Mouse (Mus musculus) CD8-positive naive resting alpha-beta T cell, adult 2 months (primary cell): ENCODE results near the gene Stat4.

ENCODE experiments used
- DNase-seq, 2 experiments: peaks; one replicate each; pipeline ENCODE4 v3.0.0; 2022; ENCODE audit warnings: low read depth in 2 of 2, low spot score in 2 of 2

Stat4 gene

DNA sequence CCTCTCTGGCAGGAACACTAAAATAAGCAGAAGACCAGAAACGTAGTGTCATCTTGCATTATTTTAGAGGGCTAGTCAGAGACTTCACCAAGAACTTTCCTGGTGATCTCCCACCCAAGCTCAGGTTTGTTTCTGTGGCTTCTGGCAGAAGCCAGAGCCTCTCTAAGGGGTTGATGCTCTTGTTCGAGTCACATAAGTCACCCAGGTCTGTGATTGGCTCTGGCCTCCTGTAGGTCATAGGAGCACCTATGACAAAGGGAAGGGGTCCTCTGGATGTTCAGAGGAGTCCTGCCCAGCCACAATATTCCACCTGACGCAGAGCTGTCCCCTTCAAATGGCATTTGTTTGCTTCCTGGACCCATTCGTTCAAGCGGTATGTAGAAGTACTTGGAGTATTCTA, at the start of gene Stat4:
TSS of gene Stat4 (plus strand) at position 301 of the 400 bp plus-strand sequence.
- DNase-seq: no peak

GRCm38 (mm10) chr1:51938357-51938756, 48.6 kb upstream of the Stat4 start:
- no peak for DNase-seq

DNA sequence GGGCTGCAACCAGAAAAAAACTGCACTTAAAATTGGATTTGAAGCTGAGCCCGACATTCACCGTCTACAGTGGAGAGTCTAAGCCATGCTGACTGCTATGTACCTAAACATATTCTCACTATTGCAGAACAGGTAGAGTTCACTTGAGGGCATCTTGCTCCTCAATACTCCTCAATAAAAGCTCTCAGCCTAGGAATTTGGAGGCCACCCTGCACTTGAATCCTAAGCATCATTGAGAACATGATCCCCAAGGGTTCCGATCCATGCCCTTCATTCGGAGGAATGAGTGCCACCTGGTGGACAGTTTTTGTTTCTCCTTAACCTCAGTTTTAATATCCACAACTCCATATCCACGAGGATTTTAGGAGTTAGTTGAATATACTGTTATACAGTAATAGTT, 42.2 kb upstream of the Stat4 start:
- peak in 1 of 2 experiments; percentile 18 for DNase-seq

GRCm38 (mm10) chr1:51947116-51947515, 39.8 kb upstream of the Stat4 start:
- no peak for DNase-seq

DNA sequence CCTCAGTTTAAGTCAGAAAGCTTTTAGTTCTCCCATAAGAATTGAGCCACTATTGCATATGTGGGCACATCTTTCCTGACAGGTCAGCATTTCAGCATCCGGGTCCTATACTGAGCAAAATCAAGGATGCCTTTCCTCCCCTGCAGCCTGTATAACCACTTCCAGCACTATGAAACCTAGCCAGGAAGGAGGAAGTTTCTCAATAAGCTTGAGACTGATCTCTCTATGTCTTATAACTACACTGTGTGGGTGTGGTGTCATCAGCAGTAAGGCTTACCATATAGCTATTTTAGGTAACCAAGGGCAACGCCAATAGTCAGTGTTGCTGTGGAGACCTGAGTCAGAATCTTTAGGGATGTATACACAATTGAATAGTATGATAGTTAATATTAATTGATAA, 22.3 kb upstream of the Stat4 start:
- no peak for DNase-seq

- no peak for DNase-seq
These were observed 18.0 kb upstream of the Stat4 start for GRCm38 (mm10) chr1:51968994-51969393.

GRCm38 (mm10) chr1:51970182-51970581, 16.8 kb upstream of the Stat4 start:
- no peak for DNase-seq

- DNase-seq: no peak
These were observed 11.4 kb upstream of the Stat4 start for GRCm38 (mm10) chr1:51975589-51975988.

- DNase-seq: no peak
These were observed 7.9 kb upstream of the Stat4 start for GRCm38 (mm10) chr1:51979048-51979447.

DNA sequence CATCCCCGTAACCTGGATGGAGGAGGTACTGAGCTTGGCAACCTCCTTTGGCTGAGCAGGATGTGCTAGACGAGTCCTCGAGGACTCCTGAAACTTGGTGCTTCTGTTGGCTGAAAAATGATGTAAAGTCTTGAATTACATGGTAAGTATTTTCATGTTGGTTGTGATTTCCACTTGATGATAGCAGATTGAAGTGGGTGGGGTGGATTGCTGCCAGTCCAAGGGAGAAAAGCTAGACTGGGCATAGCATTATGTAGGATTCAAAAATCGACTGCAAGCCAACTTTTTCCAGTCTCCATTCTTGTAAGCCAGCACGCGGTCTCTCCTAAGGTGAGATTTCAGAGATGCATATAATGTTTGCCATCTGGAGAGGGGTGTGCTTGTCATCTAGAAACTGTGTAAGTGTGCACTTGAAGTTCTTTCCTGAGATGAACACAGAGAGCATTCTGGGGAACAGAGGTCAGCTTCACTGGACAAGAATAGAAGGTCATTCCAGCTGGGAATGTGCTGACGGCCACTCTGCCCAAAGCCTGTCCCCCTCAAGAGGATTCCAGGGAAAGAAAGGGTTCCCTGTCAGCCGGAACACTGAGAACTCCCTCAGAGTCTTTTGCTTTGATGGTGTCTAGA, 5.1 kb downstream of the Stat4 start:
- DNase-seq: no peak

DNA sequence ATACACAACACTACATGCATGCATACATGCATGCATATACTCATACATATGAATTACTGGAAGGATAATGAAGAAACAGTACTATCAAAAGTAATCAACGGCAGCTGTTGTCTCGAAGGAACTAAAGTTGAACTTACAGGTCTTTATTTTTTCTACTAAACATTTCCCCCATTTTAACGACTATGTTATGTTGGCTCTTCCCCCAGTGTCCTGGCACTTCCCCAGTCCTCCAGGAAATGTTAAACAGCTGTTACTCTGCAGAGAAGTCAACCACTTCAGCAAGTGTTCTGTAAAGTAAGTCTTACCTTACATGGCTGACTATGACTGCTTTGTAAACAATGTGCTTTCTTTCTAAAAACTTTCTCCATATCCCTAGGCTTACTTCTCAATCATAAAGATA, 9.1 kb downstream of the Stat4 start:
- DNase-seq: no peak

- no peak for DNase-seq
These were observed 10.1 kb downstream of the Stat4 start for GRCm38 (mm10) chr1:51996751-51997659.

GRCm38 (mm10) chr1:51998542-51998941, 11.6 kb downstream of the Stat4 start:
- peak in 1 of 2 experiments; percentile 42 for DNase-seq

DNA sequence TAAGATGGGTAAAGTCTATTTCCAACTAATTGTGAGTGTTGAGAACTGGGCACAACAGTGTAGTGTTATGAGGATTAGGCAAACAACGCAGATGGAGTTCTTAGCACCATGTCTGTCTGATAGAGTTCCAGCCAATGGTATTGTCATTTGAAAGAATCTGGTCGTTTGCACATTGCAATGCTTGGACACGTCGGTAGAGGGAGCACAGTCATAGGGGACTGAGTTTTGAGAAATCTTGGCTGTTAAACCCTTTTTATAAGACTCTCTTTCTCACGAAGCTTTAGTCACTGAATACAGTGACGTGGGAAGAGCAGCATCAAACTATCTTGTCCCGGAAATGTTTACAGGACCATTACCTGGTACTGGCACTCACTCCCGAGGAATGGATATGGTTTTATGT, 17.1 kb downstream of the Stat4 start:
- DNase-seq: peak; percentile 82 to 89

GRCm38 (mm10) chr1:52008443-52008842, 21.5 kb downstream of the Stat4 start:
- DNase-seq: peak; percentile 62 to 68

DNA sequence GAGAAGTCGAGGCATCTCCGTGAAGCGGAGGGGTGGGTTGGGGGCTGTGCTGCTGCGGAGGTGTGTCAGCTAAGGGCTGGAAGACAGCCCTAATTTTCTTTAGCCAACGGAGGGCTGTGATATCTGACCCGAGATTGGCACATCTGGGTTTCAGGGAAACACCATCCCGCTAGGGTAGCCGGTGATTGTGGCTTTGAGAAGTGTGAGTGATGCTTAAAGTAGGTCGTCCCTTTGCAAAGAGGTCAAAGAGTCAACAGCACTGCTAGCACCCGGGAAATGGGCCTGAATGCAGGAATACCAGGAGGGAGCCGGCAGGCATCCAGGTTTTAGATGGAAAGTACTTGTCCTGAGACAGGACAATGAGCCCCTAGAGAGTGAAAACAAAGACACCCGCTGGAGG, 22.0 kb downstream of the Stat4 start:
- peak in 1 of 2 experiments; percentile 26 for DNase-seq

- no peak for DNase-seq
These were observed 23.8 kb downstream of the Stat4 start for GRCm38 (mm10) chr1:52010741-52011140.

GRCm38 (mm10) chr1:52011227-52011626, 24.3 kb downstream of the Stat4 start:
- DNase-seq: peak; percentile 50 to 60

DNA sequence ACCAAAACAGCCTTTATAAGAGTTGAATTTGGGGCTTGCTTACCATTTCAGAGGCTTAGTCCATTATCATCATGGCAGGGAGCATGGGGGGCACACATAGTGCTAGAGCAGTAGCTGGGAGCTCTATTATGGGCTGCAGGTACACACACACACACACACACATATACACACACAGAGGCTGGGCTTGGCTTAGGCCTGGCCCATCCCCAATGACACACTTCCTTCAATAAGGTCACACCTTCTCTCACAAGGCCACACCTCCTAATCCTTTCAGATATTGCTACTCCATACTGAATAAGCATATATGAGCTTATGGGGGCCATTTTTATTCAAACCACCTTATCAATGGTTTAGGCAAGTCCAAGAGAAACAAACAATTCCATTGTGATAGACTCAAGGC, 25.3 kb downstream of the Stat4 start:
- no peak for DNase-seq

DNA sequence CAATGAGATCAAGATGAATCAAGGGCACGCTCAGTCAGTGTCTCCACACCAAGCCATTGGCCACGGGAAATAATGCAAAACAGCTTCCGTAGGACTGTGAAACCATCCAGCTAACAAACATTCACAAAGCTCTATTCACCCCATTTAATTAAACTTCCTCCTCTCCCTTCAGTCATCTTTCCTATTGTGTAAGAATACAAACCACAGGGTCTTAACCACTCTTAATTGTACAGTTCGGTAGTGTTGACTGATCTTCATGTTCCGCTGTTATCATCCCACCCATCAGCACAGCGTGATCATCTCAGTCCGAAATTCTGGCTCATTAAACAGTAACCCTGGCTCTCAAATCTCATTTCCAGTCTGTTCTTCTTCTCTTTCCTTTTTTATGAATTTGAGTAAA, 25.8 kb downstream of the Stat4 start:
- DNase-seq: no peak

DNA sequence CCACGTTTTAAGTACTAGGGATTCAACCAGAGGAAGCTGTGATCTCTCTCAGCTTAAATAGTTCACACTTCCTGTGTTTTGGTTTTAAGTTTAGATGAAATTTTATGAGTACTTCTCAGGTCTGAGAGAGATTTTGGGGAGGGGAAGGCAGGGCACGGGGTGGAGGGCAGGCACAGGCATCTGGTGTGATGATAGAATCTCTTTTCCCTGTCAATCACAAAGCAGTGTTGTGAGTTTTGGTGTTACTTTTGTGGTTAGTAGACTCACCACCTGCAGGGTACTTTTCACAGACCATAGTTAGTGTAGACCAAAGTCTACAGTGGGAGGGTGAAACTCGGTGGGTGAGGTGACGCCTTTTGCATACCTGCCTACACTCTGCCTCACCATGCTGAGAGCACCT, 32.7 kb downstream of the Stat4 start:
- DNase-seq: peak; percentile 38 to 53

GRCm38 (mm10) chr1:52021936-52022725, 35.2 kb downstream of the Stat4 start:
- DNase-seq: peak; percentile 18 to 51
